ENCODE assay signal across 9 mouse cellular contexts in genomic region chr5:135630598-135630997, GRCm38 (mm10). TPM values are rescaled to one million over a fixed set of nuclear protein-coding genes. Genes with fewer than 3 reads are reported as not detected.
DNase-seq lines count a peak whose midpoint lies in the region; ATAC-seq and TF ChIP-seq lines count a peak whose summit lies in the region.
"Had no signal": no experiment of that assay in that cellular context is flagged by ENCODE, and none has a peak within 500 bp of the region (broad histone marks: within the 10 kb centered on the region; RNA-seq: fewer than 3 reads in every experiment).

No protein-coding gene starts in this region.

- H3K27ac ChIP-seq in kidney, embryonic 16.5 days (ENCODE audit: low read length) = no peak overlapping the region
- H3K27ac ChIP-seq in ES-E14 (ENCODE audit: insufficient read depth, low read depth, low read length, poor library complexity, severe bottlenecking) = no peak overlapping the region
- H3K27ac ChIP-seq: macrophage had no signal

- TF ChIP-seq POLR2A in brain, embryonic 14.5 days (IDR thresholded peaks at IDR 0.05; ENCODE audit: borderline replicate concordance, extremely low read depth, insufficient read depth, insufficient read length, poor library complexity, severe bottlenecking) = no peak

- no peak for ATAC-seq in kidney, embryonic 16.5 days (ENCODE audit: low FRiP score, low TSS enrichment)

- H3K27me3 ChIP-seq in kidney, embryonic 16.5 days (ENCODE audit: insufficient read depth, low read length) = no peaks in the 10 kb centered on the region

- DNase-seq in kidney, adult 11 months = peak; percentile 38
- no peak for DNase-seq in ES-E14 (ENCODE audit: low read depth, low spot score)
- peak; percentile 70 for DNase-seq in brain, embryonic 14.5 days (ENCODE audit: low read depth)
- DNase-seq in gastrocnemius, postnatal 10 days = peak; percentile 58
- peak; percentile 67 for DNase-seq in left cerebral cortex, postnatal 4 days
- DNase-seq in skeletal muscle tissue, adult 2 months (ENCODE audit: low read depth, low spot score) = peak; percentile 32
- DNase-seq in ovary, postnatal 10 days (ENCODE audit: low spot score) = no peak

- WGBS in kidney, embryonic 16.5 days = 26% methylated on average over 3 of the region's 3 CpGs

- intact Hi-C loops in left cerebral cortex, postnatal 4 days (cut with DNase I) = no loop called here

- in situ Hi-C loops in ES-E14 (cut with MboI; ENCODE audit: low sequenced_read_pairs in 2 of 2, unreplicated experiment in 2 of 2) = no loop called here

- peaks cover 7% of the 10 kb centered on the region for H3K36me3 ChIP-seq in kidney, embryonic 16.5 days (ENCODE audit: insufficient read depth, low read length)
- H3K36me3 ChIP-seq in ES-E14 (ENCODE audit: control insufficient read depth, insufficient read depth, low read length, poor library complexity, severe bottlenecking) = peaks cover 3% of the 10 kb centered on the region; the same call in 1 of the 2 replicates

- H3K9me3 ChIP-seq in kidney, embryonic 16.5 days (ENCODE audit: low read length) = no peaks in the 10 kb centered on the region
- no peaks in the 10 kb centered on the region for H3K9me3 ChIP-seq in ES-E14 (ENCODE audit: control insufficient read depth, insufficient read depth, low read depth, low read length)

- peak; percentile 28; the same call in 1 of the 2 replicates for TF ChIP-seq CTCF in brain, embryonic 14.5 days (IDR thresholded peaks at IDR 0.05; ENCODE audit: borderline replicate concordance, extremely low read depth, insufficient read depth, insufficient read length)

- H3K4me1 ChIP-seq in kidney, embryonic 16.5 days (ENCODE audit: insufficient read depth, low read length) = peaks cover 12% of the 10 kb centered on the region
- peaks cover 5 to 7% of the 10 kb centered on the region in 2 experiments; a peak in 3 of 4 replicates for H3K4me1 ChIP-seq in ES-E14 (ENCODE audit: control insufficient read depth in 2 of 2, insufficient read depth in 2 of 2, low read length in 2 of 2, poor library complexity in 1 of 2)

- H3K4me3 ChIP-seq in kidney, embryonic 16.5 days (ENCODE audit: low read length) = no peak overlapping the region
- no peak overlapping the region for H3K4me3 ChIP-seq in ES-E14 (ENCODE audit: insufficient read depth in 1 of 2, low read depth in 1 of 2, low read length in 2 of 2, poor library complexity in 1 of 2, severe bottlenecking in 1 of 2)

- no peak overlapping the region for H3K4me2 ChIP-seq in kidney, embryonic 16.5 days (replicated peaks; ENCODE audit: low read depth, low read length)

- no peak overlapping the region for H3K9ac ChIP-seq in kidney, embryonic 16.5 days (replicated peaks; ENCODE audit: low read length)
- H3K9ac ChIP-seq in ES-E14 (ENCODE audit: insufficient read depth, low read depth, low read length, poor library complexity, severe bottlenecking) = no peak overlapping the region

TF ChIP-seq in ES-E14, 5 proteins besides CTCF, POLR2A, EP300 and RAD21:
- TF ChIP-seq ZNF384 (IDR thresholded peaks at IDR 0.05; ENCODE audit: low read depth, low read length) (peak; percentile 75; the same call in 1 of the 2 replicates), ZC3H11A (IDR thresholded peaks at IDR 0.05; ENCODE audit: borderline replicate concordance, low read depth, low read length) (no peak)

RNA-seq across cellular contexts. Expression of gene Rhbdd2, which starts 1.8 kb away (rescaled TPM):
- polyA plus RNA-seq in kidney, embryonic 16.5 days (2015; fragmentation: Nextera tagmentation; extraction: Ambion mirVana) = 51.0 and 56.5 TPM in 2 replicates
- 15.7 and 16.7 TPM in 2 replicates for total RNA-seq in ES-E14 (2012; rRNA removed)
- polyA plus RNA-seq in brain, embryonic 14.5 days (2012; rRNA removed) = 42.5 and 64.4 TPM in 2 replicates
- 10 to 100 TPM; 10.1 to 11.3 TPM for total RNA-seq in gastrocnemius, postnatal 10 days (2021)
- 10 to 100 TPM; 53.8 to 68.7 TPM for total RNA-seq in left cerebral cortex, postnatal 4 days (2021)

RNA-seq across cellular contexts. Expression of gene Por, which starts 39.2 kb away (rescaled TPM):
- 106 and 107 TPM in 2 replicates for polyA plus RNA-seq in kidney, embryonic 16.5 days (2015; fragmentation: Nextera tagmentation; extraction: Ambion mirVana)
- total RNA-seq in ES-E14 (2012; rRNA removed) = 125 and 153 TPM in 2 replicates
- polyA plus RNA-seq in brain, embryonic 14.5 days (2012; rRNA removed) = 145 and 162 TPM in 2 replicates
- total RNA-seq in gastrocnemius, postnatal 10 days (2021) = 10 to 100 TPM; 23.2 to 26.6 TPM
- 10 to 100 TPM; 77.3 to 80.5 TPM for total RNA-seq in left cerebral cortex, postnatal 4 days (2021)

RNA-seq across cellular contexts. Expression of gene Ccl24, which starts 57.7 kb away (rescaled TPM):
- polyA plus RNA-seq in kidney, embryonic 16.5 days (2015; fragmentation: Nextera tagmentation; extraction: Ambion mirVana) = 1.8 and 2.0 TPM in 2 replicates
- not detected in 2 replicates for total RNA-seq in ES-E14 (2012; rRNA removed)
- polyA plus RNA-seq in brain, embryonic 14.5 days (2012; rRNA removed) = 0.97 and 1.3 TPM in 2 replicates
- total RNA-seq in gastrocnemius, postnatal 10 days (2021) = 1 to 10 TPM; 1.7 to 3.2 TPM
- total RNA-seq in left cerebral cortex, postnatal 4 days (2021) = under 1 TPM in 1 of 2 experiments, not detected in 1; 0.52 TPM

Comparison
In these comparisons a context has a peak if more than half of its experiments do, and no peak if none do; other contexts are left out.
1. DNase-seq: peak in kidney, adult 11 months (single experiment), brain, embryonic 14.5 days (single experiment), gastrocnemius, postnatal 10 days (single experiment), left cerebral cortex, postnatal 4 days (single experiment) and skeletal muscle tissue, adult 2 months (single experiment); none in ES-E14 (single experiment) and ovary, postnatal 10 days (single experiment).